Mouse (Mus musculus) intestine, embryonic 16.5 days (tissue): Measurements from ENCODE around the gene Sik3. TPM values are rescaled to one million over a fixed set of nuclear protein-coding genes. Genes with fewer than 3 reads are reported as not detected.

ENCODE experiments used
- ATAC-seq: fragments of 200-750 bp; cut with Nextera tagmentation; 2 replicates; pipeline ENCODE4 v1.8.0; 2017; ENCODE audit warnings: moderate TSS enrichment, moderate library complexity
- H3K27ac ChIP-seq: fragments of 300-500 bp; sonication (generic); 2 replicates; pipeline ENCODE4 v1.5.1; 2014; ENCODE audit warnings: mild to moderate bottlenecking, low read length
- H3K27me3 ChIP-seq: fragments of 300-500 bp; sonication (generic); replicated peaks from 2 replicates; pipeline ENCODE4 v1.6.1; 2014; ENCODE audit warnings: low read length, control low read depth, mixed read lengths; ENCODE audit not compliant: control insufficient read depth, insufficient read depth
- H3K36me3 ChIP-seq: fragments of 300-500 bp; sonication (generic); 2 replicates; pipeline ENCODE4 v1.6.1; 2014; ENCODE audit warnings: low read length, control low read depth; ENCODE audit not compliant: control insufficient read depth, insufficient read depth
- H3K4me1 ChIP-seq: fragments of 300-500 bp; sonication (generic); 2 replicates; pipeline ENCODE4 v1.6.1; 2014; ENCODE audit warnings: low read length, control low read depth, mixed read lengths; ENCODE audit not compliant: control insufficient read depth, insufficient read depth
- H3K4me2 ChIP-seq: fragments of 300-500 bp; sonication (generic); 2 replicates; pipeline ENCODE4 v1.6.1; 2014; ENCODE audit warnings: low read depth, low read length, control low read depth
- H3K4me3 ChIP-seq: fragments of 300-500 bp; sonication (generic); 2 replicates; pipeline ENCODE4 v1.5.1; 2014; ENCODE audit warnings: mild to moderate bottlenecking, low read length
- H3K9ac ChIP-seq: fragments of 300-500 bp; sonication (generic); 2 replicates; pipeline ENCODE4 v1.6.1; 2014; ENCODE audit warnings: low read depth, low read length
- H3K9me3 ChIP-seq: fragments of 300-500 bp; sonication (generic); 2 replicates; pipeline ENCODE4 v1.6.1; 2016; ENCODE audit warnings: low read length, control low read depth; ENCODE audit not compliant: control insufficient read depth
- WGBS: fragments of 180-500 bp; shearing (Covaris S2); extraction: QIAGEN DNeasy Blood & Tissue Kit; methylation state at CpG from one replicate; pipeline ENCODE4 v1.1.7; 2014; 5-methylcytosine and 5-hydroxymethylcytosine counted together
- polyA plus RNA-seq: library from polyadenylated mRNA; unstranded; fragments of >200 nt; fragmentation: Nextera tagmentation; extraction: Ambion mirVana; gene quantifications from 2 replicates; pipeline ENCODE4 v1.2.1, GENCODE M21; 2015

The Sik3 gene
- polyA plus RNA-seq, 1 experiment from 2014 or later: 5.2 TPM

- Histone ChIP-seq H3K4me2 (no peak overlapping the region), H3K27me3 (no peaks in the 10 kb centered on the region), H3K36me3 (no peaks in the 10 kb centered on the region), H3K4me1 (no peaks in the 10 kb centered on the region; the same call in 1 of the 2 replicates), H3K27ac (no peak overlapping the region), H3K9me3 (no peaks in the 10 kb centered on the region), H3K4me3 (no peak overlapping the region), H3K9ac (no peak overlapping the region)
- WGBS: 79% methylated on average over 7 of the region's 7 CpGs
- no peak for ATAC-seq
Measured at GRCm38 (mm10) chr9:46261131-46261530, 248.5 kb downstream of the Sik3 start.

GRCm38 (mm10) chr9:46268343-46268873 is 255.8 kb downstream of the Sik3 start, which contains the start of gene Apoa5:
Gene Apoa5 (plus strand): TSS chr9:46268633.
- Histone ChIP-seq H3K36me3 (no peaks in the 10 kb centered on the region), H3K9me3 (no peaks in the 10 kb centered on the region), H3K27ac (no peak within 1 kb of the TSS), H3K4me3 (no peak within 1 kb of the TSS), H3K4me2 (no peak within 1 kb of the TSS), H3K4me1 (no peaks in the 10 kb centered on the region), H3K27me3 (no peaks in the 10 kb centered on the region; the same call in 1 of the 2 replicates), H3K9ac (no peak within 1 kb of the TSS)
- no peak for ATAC-seq
- WGBS: 40% methylated on average over 7 of the region's 7 CpGs

GRCm38 (mm10) chr9:46269125-46269524 is 256.5 kb downstream of the Sik3 start:
- Histone ChIP-seq H3K27me3 (no peaks in the 10 kb centered on the region; the same call in 1 of the 2 replicates), H3K36me3 (no peaks in the 10 kb centered on the region), H3K27ac (no peak overlapping the region), H3K9me3 (no peaks in the 10 kb centered on the region), H3K4me1 (peaks cover 5% of the 10 kb centered on the region), H3K9ac (no peak overlapping the region), H3K4me3 (no peak overlapping the region), H3K4me2 (no peak overlapping the region)
- WGBS: 88% methylated on average over 5 of the region's 5 CpGs
- no peak for ATAC-seq

- H3K4me3 ChIP-seq: no peak overlapping the region
- no peak overlapping the region for H3K27ac ChIP-seq
- WGBS: 91% methylated on average over 4 of the region's 4 CpGs
- H3K27me3 ChIP-seq: no peaks in the 10 kb centered on the region; the same call in 1 of the 2 replicates
- no peaks in the 10 kb centered on the region for H3K9me3 ChIP-seq
- no peak for ATAC-seq
- 0 out of 2 replicates have a peak, but pooled peaks cover 9% of the 10 kb centered on the region for H3K36me3 ChIP-seq
- peaks cover 5% of the 10 kb centered on the region for H3K4me1 ChIP-seq
- H3K4me2 ChIP-seq: no peak overlapping the region
- H3K9ac ChIP-seq: no peak overlapping the region
Measured at GRCm38 (mm10) chr9:46270782-46271181, 258.2 kb downstream of the Sik3 start.

- H3K27ac ChIP-seq: no peak overlapping the region
- no peaks in the 10 kb centered on the region; the same call in 1 of the 2 replicates for H3K27me3 ChIP-seq
- H3K4me3 ChIP-seq: no peak overlapping the region; the same call in 1 of the 2 replicates
- H3K9ac ChIP-seq: no peak overlapping the region
- H3K36me3 ChIP-seq: 0 out of 2 replicates have a peak, but pooled peaks cover 13% of the 10 kb centered on the region
- H3K9me3 ChIP-seq: no peaks in the 10 kb centered on the region
- no peak for ATAC-seq
- H3K4me1 ChIP-seq: peaks cover 5% of the 10 kb centered on the region
- WGBS: 83% methylated on average over 9 of the region's 9 CpGs
- H3K4me2 ChIP-seq: no peak overlapping the region
Measured at GRCm38 (mm10) chr9:46272070-46272469, 259.4 kb downstream of the Sik3 start.

GRCm38 (mm10) chr9:46272677-46273454 is 260.2 kb downstream of the Sik3 start, which contains the start of gene Zpr1:
Gene Zpr1 (plus strand): TSS chr9:46273064.
- peak; percentile 95 for ATAC-seq
- H3K27ac ChIP-seq: peak within 1 kb of the TSS; percentile 20
- H3K4me2 ChIP-seq: peak within 1 kb of the TSS; percentile 83
- peaks cover 5% of the 10 kb centered on the region for H3K4me1 ChIP-seq
- no peaks in the 10 kb centered on the region; the same call in 1 of the 2 replicates for H3K27me3 ChIP-seq
- no peaks in the 10 kb centered on the region for H3K9me3 ChIP-seq
- 5% methylated on average over 45 of the region's 45 CpGs for WGBS
- peak within 1 kb of the TSS; percentile 78 for H3K9ac ChIP-seq
- peaks cover 19% of the 10 kb centered on the region; the same call in 1 of the 2 replicates for H3K36me3 ChIP-seq
- peak within 1 kb of the TSS; percentile 97 for H3K4me3 ChIP-seq

Other genes starting within 250 kb of the Sik3 start
- 20.6 and 21.6 TPM in 2 replicates for gene Cep164, start 184.1 kb upstream of the Sik3 start, polyA plus RNA-seq
- gene Bace1, start 174.2 kb upstream of the Sik3 start, polyA plus RNA-seq: 17.8 TPM in 2 replicates
- 22.2 and 23.8 TPM in 2 replicates for gene Pcsk7, start 106.3 kb upstream of the Sik3 start, polyA plus RNA-seq
- gene Rnf214, start 105.9 kb upstream of the Sik3 start, polyA plus RNA-seq: 35.2 and 36.0 TPM in 2 replicates
- gene Tagln, start 76.8 kb upstream of the Sik3 start, polyA plus RNA-seq: 390 and 404 TPM in 2 replicates
- 33.4 and 37.2 TPM in 2 replicates for gene Sidt2, start 57.6 kb upstream of the Sik3 start, polyA plus RNA-seq
- gene Pafah1b2, start 130 bp upstream of the Sik3 start, polyA plus RNA-seq: 123 and 137 TPM in 2 replicates
- 3,214 and 4,275 TPM in 2 replicates for gene Apoa1, start 215.8 kb downstream of the Sik3 start, polyA plus RNA-seq
- gene Apoc3, start 222.8 kb downstream of the Sik3 start, polyA plus RNA-seq: 590 and 929 TPM in 2 replicates
- 1,729 and 3,070 TPM in 2 replicates for gene Apoa4, start 227.9 kb downstream of the Sik3 start, polyA plus RNA-seq